Mouse (Mus musculus) bone marrow macrophage, adult 2 months (primary cell): Measurements from ENCODE around the gene 4930404N11Rik. TPM values are rescaled to one million over a fixed set of nuclear protein-coding genes. Genes with fewer than 3 reads are reported as not detected.
A peak's percentile ranks its signal among the peaks of the same experiment; 100 is the strongest.

ENCODE experiments used
- H3K27ac ChIP-seq: 2 replicates; pipeline ENCODE4 v1.5.1; 2012; ENCODE audit warnings: low read depth, low read length; ENCODE audit not compliant: insufficient read depth
- H3K4me1 ChIP-seq: 2 replicates; pipeline ENCODE4 v1.6.1; 2012; ENCODE audit warnings: low read length; ENCODE audit not compliant: control insufficient read depth, insufficient read depth
- H3K4me3 ChIP-seq: 2 replicates; pipeline ENCODE4 v1.5.1; 2012; ENCODE audit warnings: mild to moderate bottlenecking, low read length, moderate library complexity; ENCODE audit not compliant: insufficient read depth
- CTCF ChIP-seq: IDR thresholded peaks from 2 replicates; pipeline ENCODE4 v1.5.1; 2012; ENCODE audit warnings: low read depth, mild to moderate bottlenecking, low read length, moderate library complexity
- POLR2A ChIP-seq: IDR thresholded peaks from 2 replicates; pipeline ENCODE4 v1.6.1; 2012; ENCODE audit warnings: mild to moderate bottlenecking, low read depth, low read length, borderline replicate concordance
- polyA plus RNA-seq: library from polyadenylated mRNA; stranded (reverse); fragments of >200 nt; gene quantifications from 2 replicates; pipeline ENCODE4 v1.2.4, GENCODE M21; 2012; ENCODE audit not compliant: missing spikeins, insufficient read depth, insufficient read length

Gene 4930404N11Rik
- polyA plus RNA-seq, 1 experiment = not detected

GRCm38 (mm10) chr10:81375322-81375721 lies 9.7 kb upstream of the 4930404N11Rik start:
- Histone ChIP-seq H3K27ac (no peak overlapping the region), H3K4me1 (peaks cover 15% of the 10 kb centered on the region), H3K4me3 (no peak overlapping the region)
- no peak for TF ChIP-seq CTCF
- TF ChIP-seq POLR2A = no peak

DNA sequence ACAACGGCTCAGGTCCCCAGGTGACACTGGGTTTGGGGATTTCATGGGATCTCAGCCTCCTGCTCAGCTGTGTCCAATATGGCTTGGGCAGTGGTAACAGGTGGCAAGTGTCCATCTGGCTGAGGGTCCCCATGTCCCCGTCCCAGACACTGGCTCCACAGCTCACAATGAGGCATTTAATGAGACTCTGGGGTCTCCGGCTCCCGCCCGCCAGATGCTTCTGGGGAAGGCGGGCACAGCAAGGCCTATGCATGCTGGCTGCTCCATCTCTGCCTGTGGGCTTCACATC lies 1.5 kb upstream of the 4930404N11Rik start:
- TF ChIP-seq CTCF (no peak), POLR2A (no peak)
- Histone ChIP-seq H3K4me1 (peaks cover 18% of the 10 kb centered on the region), H3K4me3 (no peak overlapping the region), H3K27ac (0 out of 2 replicates have a peak overlapping the region, but pooled peaks have one; percentile 37)

DNA sequence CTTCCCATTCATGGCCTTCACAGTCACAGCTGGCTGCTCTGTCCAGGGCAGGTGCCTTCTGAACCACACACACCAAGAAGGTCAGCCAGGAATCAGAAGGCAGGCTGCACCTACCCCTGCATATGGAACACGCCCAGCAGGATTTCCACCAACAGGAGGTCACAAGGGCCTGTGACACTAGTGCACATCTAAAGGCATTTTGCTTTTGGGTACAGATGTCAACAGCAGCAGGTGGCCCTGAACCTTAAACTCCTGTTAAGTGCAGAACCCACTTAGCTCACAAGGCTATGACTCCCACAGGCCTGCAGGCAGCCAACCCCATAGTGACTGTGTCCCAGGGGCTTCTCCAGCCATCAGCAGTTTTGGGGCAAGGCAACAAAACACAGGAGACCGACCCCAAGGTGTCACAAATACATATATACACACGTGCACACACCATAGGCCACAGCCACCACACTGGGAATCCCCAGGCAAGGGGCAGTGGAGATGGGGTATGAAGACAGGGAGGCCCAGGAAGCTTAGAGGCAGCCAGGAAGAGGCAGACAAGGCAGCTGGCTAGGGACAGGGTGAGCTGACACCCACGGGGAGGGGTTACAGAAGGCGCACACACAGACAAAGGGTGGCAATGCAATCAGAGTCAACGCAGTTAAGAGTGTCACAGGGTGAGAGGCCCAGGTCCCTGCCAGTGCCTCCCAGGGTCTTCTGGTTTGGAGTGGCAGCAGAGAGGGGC lies 1.0 kb upstream of the 4930404N11Rik start:
- Histone ChIP-seq H3K4me3 (no peak overlapping the region), H3K4me1 (peaks cover 21% of the 10 kb centered on the region), H3K27ac (peak overlapping the region; percentile 37)
- TF ChIP-seq CTCF = no peak
- TF ChIP-seq POLR2A = no peak

- no peak for TF ChIP-seq POLR2A
- no peak for TF ChIP-seq CTCF
- H3K4me3 ChIP-seq = no peak overlapping the region
- peaks cover 30% of the 10 kb centered on the region for H3K4me1 ChIP-seq
- peak overlapping the region; percentile 37 for H3K27ac ChIP-seq
These were observed 543 bp downstream of the 4930404N11Rik start for GRCm38 (mm10) chr10:81365073-81365472.

GRCm38 (mm10) chr10:81364666-81365065 lies 950 bp downstream of the 4930404N11Rik start:
- TF ChIP-seq POLR2A (no peak), CTCF (no peak)
- peaks cover 30% of the 10 kb centered on the region for H3K4me1 ChIP-seq
- H3K4me3 ChIP-seq = no peak overlapping the region
- H3K27ac ChIP-seq = no peak overlapping the region

DNA sequence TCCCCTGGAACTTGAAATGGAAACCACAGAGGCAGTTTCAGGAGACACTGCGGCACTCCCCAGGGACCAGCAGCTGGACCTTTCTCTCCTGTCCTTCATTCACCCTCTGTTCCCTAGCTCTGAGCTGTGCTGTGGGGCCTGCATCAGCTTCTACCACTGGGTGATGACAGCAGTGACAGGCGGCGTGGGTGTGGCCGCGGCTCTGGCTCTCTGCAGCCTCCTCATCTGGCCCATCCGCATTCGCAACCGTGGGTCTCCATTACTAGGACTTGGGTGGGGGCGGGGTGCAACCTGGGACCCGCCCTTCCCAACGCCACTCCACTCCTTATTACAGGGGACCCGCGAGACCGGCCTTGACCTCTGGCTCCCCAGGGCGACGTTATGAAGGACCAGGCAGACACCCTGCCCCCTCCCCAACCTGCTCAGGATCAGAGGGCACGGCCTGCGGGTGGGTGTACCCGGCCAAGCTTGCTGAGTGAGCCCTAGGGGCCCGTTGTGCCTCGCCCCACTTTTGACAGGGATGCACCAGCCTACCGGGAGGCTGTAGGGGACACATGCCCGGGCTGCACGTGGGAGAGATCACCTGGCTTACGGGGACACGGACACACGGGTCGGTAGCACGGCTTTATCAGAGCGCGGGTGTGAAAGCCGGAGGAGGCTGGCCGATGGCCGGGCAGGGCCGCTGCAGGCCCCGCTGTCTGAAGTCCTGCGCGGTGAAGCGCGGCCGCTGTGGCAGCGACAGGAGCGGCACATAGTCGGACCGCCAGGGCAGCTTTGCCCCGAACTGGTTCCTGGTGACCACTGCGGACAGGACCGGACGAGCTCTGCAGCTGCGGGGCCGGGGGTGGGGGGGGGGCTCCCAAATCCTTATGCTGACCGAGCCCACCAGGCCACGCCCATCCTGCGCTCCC lies 1.9 kb downstream of the 4930404N11Rik start:
- TF ChIP-seq POLR2A = no peak
- no peak for TF ChIP-seq CTCF
- Histone ChIP-seq H3K27ac (no peak overlapping the region), H3K4me1 (peaks cover 30% of the 10 kb centered on the region), H3K4me3 (no peak overlapping the region)

- TF ChIP-seq POLR2A (no peak), CTCF (no peak)
- H3K4me3 ChIP-seq = no peak overlapping the region
- peak overlapping the region; percentile 5; the same call in 1 of the 2 replicates for H3K27ac ChIP-seq
- H3K4me1 ChIP-seq = peaks cover 30% of the 10 kb centered on the region
These were observed 3.2 kb downstream of the 4930404N11Rik start for GRCm38 (mm10) chr10:81362336-81362949.

- peak overlapping the region; percentile 99 for H3K27ac ChIP-seq
- peak overlapping the region; percentile 76 for H3K4me3 ChIP-seq
- no peak for TF ChIP-seq CTCF
- TF ChIP-seq POLR2A = no peak
- peaks cover 35% of the 10 kb centered on the region for H3K4me1 ChIP-seq
These were observed 4.9 kb downstream of the 4930404N11Rik start for GRCm38 (mm10) chr10:81360721-81361120.

- Histone ChIP-seq H3K27ac (peak overlapping the region; percentile 99), H3K4me1 (peaks cover 37% of the 10 kb centered on the region), H3K4me3 (peak overlapping the region; percentile 76)
- TF ChIP-seq POLR2A = no peak
- TF ChIP-seq CTCF = no peak
These were observed 6.8 kb downstream of the 4930404N11Rik start for GRCm38 (mm10) chr10:81358841-81359240.

DNA sequence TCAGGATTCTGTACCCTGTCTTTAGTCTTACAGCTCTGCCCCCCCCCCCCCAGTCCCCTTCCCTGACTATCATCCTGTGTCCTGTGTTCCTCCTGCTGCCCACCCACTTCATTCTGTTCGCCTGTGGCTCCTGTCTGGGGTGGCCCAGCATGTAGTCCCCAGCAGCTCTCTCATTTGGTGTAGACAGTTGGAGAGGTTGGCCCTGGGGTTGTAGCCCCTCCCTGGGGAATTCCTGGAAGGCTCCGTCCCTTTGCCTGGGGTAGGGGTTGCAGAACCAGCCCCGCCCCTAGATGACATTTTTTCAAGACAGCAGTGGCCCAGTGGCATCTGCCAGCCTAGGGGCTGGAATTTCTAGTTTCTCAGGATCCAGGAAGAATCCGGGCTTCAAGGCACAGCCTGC lies 7.4 kb downstream of the 4930404N11Rik start:
- peak overlapping the region; percentile 99 for H3K27ac ChIP-seq
- H3K4me3 ChIP-seq = peak overlapping the region; percentile 76
- peaks cover 40% of the 10 kb centered on the region for H3K4me1 ChIP-seq
- TF ChIP-seq CTCF (no peak), POLR2A (no peak)
